Comparison of ENCODE assay signal across 13 mouse cellular contexts in the genomic region with DNA sequence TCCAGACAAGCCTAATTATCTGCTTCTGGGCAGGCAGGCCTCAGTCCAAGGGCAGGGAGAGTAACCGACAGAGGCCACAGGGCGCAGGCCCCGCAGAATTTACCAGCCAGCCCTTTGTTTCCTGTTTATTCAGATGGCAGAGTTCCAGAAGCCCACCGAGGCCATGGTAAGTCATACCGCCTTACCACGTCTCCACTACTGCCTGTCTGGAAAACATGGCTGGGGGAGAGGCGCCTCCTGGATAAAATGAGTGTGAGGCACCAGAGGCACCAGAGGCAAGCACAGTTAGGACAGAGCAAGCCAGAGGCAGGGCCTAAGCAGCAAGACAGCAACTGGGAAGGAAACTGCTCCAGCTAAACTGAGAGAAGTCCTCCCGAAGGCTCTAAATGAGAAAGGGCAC. TPM values are rescaled to one million over a fixed set of nuclear protein-coding genes. Genes with fewer than 3 reads are reported as not detected.
DNase-seq lines count a peak whose midpoint lies in the region; ATAC-seq lines count a peak whose summit lies in the region.
"Had no signal": no experiment of that assay in that cellular context is flagged by ENCODE, and none has a peak within 500 bp of the region (broad histone marks: within the 10 kb centered on the region; RNA-seq: fewer than 3 reads in every experiment).

No protein-coding gene starts in this region.

- H3K27ac ChIP-seq in hindbrain, embryonic 13.5 days: 0 out of 2 replicates have a peak overlapping the region, but pooled peaks have one; percentile 35
- H3K27ac ChIP-seq in hindbrain, embryonic 16.5 days (ENCODE audit: low read depth, low read length): no peak overlapping the region
- peak overlapping the region; percentile 28; the same call in 1 of the 2 replicates for H3K27ac ChIP-seq in limb, embryonic 13.5 days
- H3K27ac ChIP-seq: neural tube, embryonic 12.5 days; stomach, embryonic 15.5 days had no signal

- no peaks in the 10 kb centered on the region for H3K27me3 ChIP-seq in hindbrain, embryonic 13.5 days
- no peaks in the 10 kb centered on the region for H3K27me3 ChIP-seq in hindbrain, embryonic 16.5 days (replicated peaks; ENCODE audit: control insufficient read depth, insufficient read depth, low read length)
- H3K27me3 ChIP-seq in limb, embryonic 13.5 days: no peaks in the 10 kb centered on the region
- H3K27me3 ChIP-seq: neural tube, embryonic 12.5 days; stomach, embryonic 15.5 days had no signal

- 63% methylated on average over 8 of the region's 8 CpGs for WGBS in hindbrain, embryonic 13.5 days
- WGBS in hindbrain, embryonic 16.5 days: 48% methylated on average over 8 of the region's 8 CpGs
- 48% methylated on average over 8 of the region's 8 CpGs for WGBS in limb, embryonic 13.5 days

- ATAC-seq in hindbrain, embryonic 13.5 days (ENCODE audit: low FRiP score): no peak
- no peak for ATAC-seq in hindbrain, embryonic 16.5 days
- ATAC-seq in limb, embryonic 13.5 days (ENCODE audit: low FRiP score, low read depth): no peak
- ATAC-seq: inflammation-experienced regulatory T-cells, adult 6 months had no signal

- peak; percentile 17 for DNase-seq in 416B (ENCODE audit: low read depth)
- DNase-seq in embryo, embryonic 10 days (ENCODE audit: low spot score): peak; percentile 61
- no peak for DNase-seq in frontal cortex, postnatal 14 days (ENCODE audit: low spot score in 2 of 2)
- no peak for DNase-seq in adrenal gland, postnatal 10 days
- DNase-seq: cerebellum, postnatal 25 days; kidney, postnatal 14 days; right cerebral cortex, postnatal 14 days had no signal

- H3K4me1 ChIP-seq in hindbrain, embryonic 13.5 days (replicated peaks): 0 out of 2 replicates have a peak, but pooled peaks cover 3% of the 10 kb centered on the region
- no peaks in the 10 kb centered on the region for H3K4me1 ChIP-seq in hindbrain, embryonic 16.5 days (ENCODE audit: control insufficient read depth, insufficient read depth, low read depth, low read length)
- peaks cover 6% of the 10 kb centered on the region for H3K4me1 ChIP-seq in limb, embryonic 13.5 days
- H3K4me1 ChIP-seq: stomach, embryonic 15.5 days had no signal

- H3K9me3 ChIP-seq in hindbrain, embryonic 13.5 days: no peaks in the 10 kb centered on the region
- H3K9me3 ChIP-seq in hindbrain, embryonic 16.5 days (ENCODE audit: control insufficient read depth, low read length): no peaks in the 10 kb centered on the region
- H3K9me3 ChIP-seq in limb, embryonic 13.5 days: no peaks in the 10 kb centered on the region
- H3K9me3 ChIP-seq: neural tube, embryonic 12.5 days; stomach, embryonic 15.5 days had no signal

- H3K36me3 ChIP-seq in hindbrain, embryonic 13.5 days: peaks cover 39% of the 10 kb centered on the region
- H3K36me3 ChIP-seq in hindbrain, embryonic 16.5 days (ENCODE audit: control insufficient read depth, insufficient read depth, low read length): peaks cover 6% of the 10 kb centered on the region
- H3K36me3 ChIP-seq in limb, embryonic 13.5 days: peaks cover 43% of the 10 kb centered on the region
- H3K36me3 ChIP-seq: stomach, embryonic 15.5 days had no signal

- H3K9ac ChIP-seq in hindbrain, embryonic 13.5 days: no peak overlapping the region
- H3K9ac ChIP-seq in hindbrain, embryonic 16.5 days (ENCODE audit: low read depth, low read length): no peak overlapping the region
- H3K9ac ChIP-seq in limb, embryonic 13.5 days: no peak overlapping the region
- H3K9ac ChIP-seq: neural tube, embryonic 12.5 days; stomach, embryonic 15.5 days had no signal

- no peak overlapping the region for H3K4me2 ChIP-seq in hindbrain, embryonic 13.5 days
- no peak overlapping the region for H3K4me2 ChIP-seq in hindbrain, embryonic 16.5 days (ENCODE audit: low read length)
- no peak overlapping the region for H3K4me2 ChIP-seq in limb, embryonic 13.5 days (replicated peaks)
- H3K4me2 ChIP-seq: neural tube, embryonic 12.5 days; stomach, embryonic 15.5 days had no signal

- H3K4me3 ChIP-seq in hindbrain, embryonic 13.5 days: no peak overlapping the region
- H3K4me3 ChIP-seq in hindbrain, embryonic 16.5 days (ENCODE audit: low read length): no peak overlapping the region
- no peak overlapping the region for H3K4me3 ChIP-seq in limb, embryonic 13.5 days
- H3K4me3 ChIP-seq: neural tube, embryonic 12.5 days; stomach, embryonic 15.5 days had no signal

RNA-seq across cellular contexts. Expression of gene Xxylt1, which starts 54.3 kb away (rescaled TPM):
- 10.8 and 11.6 TPM in 2 replicates for polyA plus RNA-seq in hindbrain, embryonic 13.5 days (2015; fragmentation: Nextera tagmentation; extraction: Ambion mirVana)
- polyA plus RNA-seq in hindbrain, embryonic 16.5 days (2015; fragmentation: Nextera tagmentation; extraction: Ambion mirVana): 11.0 and 16.1 TPM in 2 replicates
- 17.9 and 18.3 TPM in 2 replicates for polyA plus RNA-seq in limb, embryonic 13.5 days (2015; fragmentation: Nextera tagmentation; extraction: Ambion mirVana)
- 10 to 100 TPM; 12.4 to 15.6 TPM for total RNA-seq in adrenal gland, postnatal 10 days (2021)

Comparison
In these comparisons a context has a peak if more than half of its experiments do, and no peak if none do; other contexts are left out.
1. DNase-seq: peak in 416B (single experiment) and embryo, embryonic 10 days (single experiment); none in frontal cortex, postnatal 14 days (0 of 2) and adrenal gland, postnatal 10 days (single experiment).